Mouse (Mus musculus): ENCODE measurements at regions not wholly inside any gene's neighbourhood (a gene's known extent, or its start where the extent isn't known, plus 50 kb on each side); places are given as distances from the start of the nearest gene placed in this dataset.

- no peak for TF ChIP-seq CTCF (IDR thresholded peaks at IDR 0.05; ENCODE audit: low read depth)
- no peak for TF ChIP-seq EP300 (optimal IDR thresholded peaks at IDR 0.05)
Observed at GRCm38 (mm10) chr15:11534404-11535251, 135.2 kb upstream of the Tars start.

Data from stomach, postnatal 0 days (tissue).